Mouse (Mus musculus): ENCODE data around the gene Mettl22.

DNA sequence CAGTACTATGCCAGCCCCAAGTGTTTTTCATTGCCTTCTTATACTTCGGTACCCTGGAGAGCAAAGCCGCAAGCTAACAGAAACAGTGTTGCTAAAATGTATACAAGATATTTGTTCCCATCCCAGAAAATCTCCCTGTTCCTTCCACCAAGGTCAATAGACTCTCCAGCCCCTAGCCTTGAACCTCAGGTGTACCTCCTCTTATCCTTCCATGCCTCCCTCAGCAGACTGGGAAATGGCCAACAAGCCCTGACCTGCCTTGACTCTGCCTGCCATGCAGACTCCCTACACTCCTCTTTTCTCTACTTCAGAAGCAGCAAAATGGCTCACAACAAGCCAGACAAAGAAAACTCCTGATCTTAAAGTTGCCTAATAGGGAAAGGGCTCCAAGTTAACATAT, 17.3 kb upstream of the Mettl22 start:
- TF ChIP-seq CTCF (IDR thresholded peaks at IDR 0.05; ENCODE audit: borderline replicate concordance, control insufficient read depth, extremely low read depth, insufficient read depth, low read length, poor library complexity), result no peak
- no peak for TF ChIP-seq POLR2A (IDR thresholded peaks at IDR 0.05; ENCODE audit: control insufficient read depth, extremely low read depth, insufficient read depth, low read length, poor library complexity)
